Mouse (Mus musculus): ENCODE measurements around the gene Pex10.

The Pex10 gene

GRCm38 (mm10) chr4:155066834-155067522, at the start of gene Pex10:
TSS of gene Pex10 (plus strand) at chr4:155067016.
- DNase-seq: peak; percentile 100

DNA sequence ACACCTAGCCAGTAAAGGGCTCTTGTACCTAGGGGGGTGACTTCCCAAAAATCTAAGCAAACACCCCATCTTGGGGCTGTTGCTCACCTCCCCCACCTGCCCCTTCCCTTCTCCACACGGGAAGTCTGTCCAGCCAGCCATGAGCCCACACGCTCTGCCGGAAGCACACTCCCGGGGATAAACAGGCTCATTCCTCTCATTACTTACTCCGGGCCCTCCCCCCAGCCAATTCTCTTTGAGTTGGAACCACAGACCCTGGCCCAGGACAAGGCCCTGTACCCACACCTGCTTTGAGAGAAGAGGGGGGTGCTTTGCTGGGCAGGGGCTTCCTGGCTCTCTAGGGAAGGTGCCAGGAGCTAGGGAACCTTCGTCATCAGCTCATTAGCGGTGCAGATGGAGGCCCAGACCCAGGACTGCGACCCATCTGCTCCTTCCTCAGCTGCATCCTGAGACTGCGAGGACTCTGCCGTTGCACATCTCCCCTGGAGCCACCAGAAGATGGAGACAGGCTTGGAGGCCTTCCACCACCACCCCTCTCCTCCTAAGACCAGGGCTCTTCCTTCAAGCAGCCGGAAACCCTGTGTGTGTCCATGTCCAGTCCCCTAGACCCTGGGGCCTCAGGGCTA, 49.5 kb upstream of the Pex10 start:
- no peak for DNase-seq

GRCm38 (mm10) chr4:155018066-155018465, 48.8 kb upstream of the Pex10 start:
- no peak for DNase-seq

DNA sequence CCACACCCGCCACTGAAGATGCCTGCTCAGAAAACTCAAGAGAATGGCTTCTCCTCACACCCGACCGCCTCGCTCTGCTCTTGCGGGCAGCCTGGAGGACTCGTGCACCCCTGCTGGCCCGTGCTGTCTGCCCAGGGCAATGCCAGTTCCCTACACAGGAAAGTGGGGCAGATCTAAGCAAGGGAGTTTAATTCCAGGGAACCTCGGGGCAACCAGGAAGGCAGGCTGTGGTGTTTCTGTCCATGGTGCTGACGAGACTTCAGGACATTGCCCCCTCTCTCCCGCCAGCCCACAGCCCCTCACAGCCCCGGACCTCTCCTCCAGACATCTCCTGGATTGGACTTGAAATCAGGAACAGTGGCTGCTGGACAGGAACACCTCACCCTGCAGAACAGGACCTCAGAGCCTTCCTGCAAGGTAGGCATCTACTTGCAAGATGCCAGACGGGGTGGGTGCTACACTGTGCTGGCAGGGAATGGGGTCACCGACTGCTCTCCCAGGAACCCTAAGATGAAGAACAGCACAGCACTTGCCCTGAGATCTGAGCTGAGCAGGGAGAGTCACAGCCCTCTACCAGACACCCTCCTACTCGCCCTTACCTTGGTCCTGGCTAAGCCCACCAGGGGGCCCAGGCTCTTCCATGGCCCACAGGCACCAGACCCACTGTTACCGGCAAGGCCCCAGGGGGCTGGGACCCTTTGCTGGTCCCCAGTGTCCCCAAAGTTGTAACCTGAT, 48.0 kb upstream of the Pex10 start:
- no peak for DNase-seq

GRCm38 (mm10) chr4:155019336-155019847, 47.4 kb upstream of the Pex10 start:
- no peak for DNase-seq

DNA sequence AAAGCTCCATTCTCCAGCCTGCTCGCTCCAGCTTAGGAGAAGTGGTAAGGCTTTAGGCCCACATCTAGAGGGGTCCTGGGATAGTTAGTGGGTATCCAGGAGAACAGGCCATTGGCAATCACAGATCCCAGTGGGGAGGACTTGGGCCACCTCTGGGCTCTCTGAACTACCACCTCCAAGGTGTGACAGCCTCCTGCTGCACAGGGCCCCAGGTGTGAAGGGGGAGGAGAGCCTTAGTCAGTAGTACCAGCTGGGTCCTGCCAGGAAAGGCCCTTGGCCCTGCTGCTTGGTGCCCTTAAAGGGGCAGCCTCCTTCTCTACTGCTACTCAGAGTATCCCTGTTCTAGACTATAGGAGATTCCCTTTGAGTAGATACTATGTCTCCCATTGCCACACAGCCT, 46.7 kb upstream of the Pex10 start:
- DNase-seq: no peak

DNA sequence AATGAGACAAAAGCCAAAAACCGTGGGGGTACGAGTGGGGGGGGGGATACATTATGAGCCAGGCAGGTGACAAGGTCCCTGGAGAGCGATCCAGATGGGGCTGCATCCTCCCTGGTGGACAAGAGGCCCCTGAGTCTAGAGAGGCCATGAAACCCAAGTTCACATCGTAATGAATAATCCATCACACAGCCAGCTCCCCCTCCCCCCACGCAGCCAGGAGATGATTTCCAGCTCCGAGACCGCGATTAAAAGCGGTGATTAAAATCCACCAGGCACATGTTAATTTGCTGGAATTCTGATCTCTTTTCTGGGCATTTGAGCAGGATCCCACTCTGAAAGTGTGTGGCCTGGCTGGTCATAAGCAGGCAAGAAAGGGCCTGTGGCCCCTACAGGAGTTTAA, 46.0 kb upstream of the Pex10 start:
- no peak for DNase-seq

GRCm38 (mm10) chr4:155022228-155022855, 44.5 kb upstream of the Pex10 start:
- DNase-seq: no peak

GRCm38 (mm10) chr4:155024170-155025010, 42.4 kb upstream of the Pex10 start:
- DNase-seq: no peak

GRCm38 (mm10) chr4:155033115-155033514, 33.7 kb upstream of the Pex10 start:
- no peak for DNase-seq

- DNase-seq: no peak
Observed at GRCm38 (mm10) chr4:155034202-155034601, 32.6 kb upstream of the Pex10 start.

DNA sequence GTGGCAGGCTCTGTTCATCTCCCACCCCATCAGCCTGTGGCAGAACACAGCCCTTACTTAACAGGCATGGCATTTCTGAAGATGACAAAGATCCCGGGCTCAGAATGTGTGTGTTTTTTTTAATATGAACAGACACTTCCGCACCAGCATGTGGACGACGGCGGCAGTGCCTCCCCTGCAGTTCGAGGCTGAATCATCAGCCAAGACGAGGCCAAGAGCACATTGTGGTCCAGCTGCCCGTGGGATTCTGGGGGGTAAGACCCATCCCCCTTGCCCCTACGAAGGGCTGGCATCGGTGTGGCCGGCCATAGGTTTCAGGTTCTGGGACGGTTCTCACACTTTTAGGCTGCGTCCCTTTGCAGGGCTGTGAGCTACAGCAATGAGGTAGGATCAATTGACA, 32.0 kb upstream of the Pex10 start:
- peak; percentile 85 for DNase-seq

GRCm38 (mm10) chr4:155040197-155040596, 26.6 kb upstream of the Pex10 start:
- peak; percentile 84 for DNase-seq

GRCm38 (mm10) chr4:155040696-155041095, 26.1 kb upstream of the Pex10 start:
- peak; percentile 87 for DNase-seq

DNA sequence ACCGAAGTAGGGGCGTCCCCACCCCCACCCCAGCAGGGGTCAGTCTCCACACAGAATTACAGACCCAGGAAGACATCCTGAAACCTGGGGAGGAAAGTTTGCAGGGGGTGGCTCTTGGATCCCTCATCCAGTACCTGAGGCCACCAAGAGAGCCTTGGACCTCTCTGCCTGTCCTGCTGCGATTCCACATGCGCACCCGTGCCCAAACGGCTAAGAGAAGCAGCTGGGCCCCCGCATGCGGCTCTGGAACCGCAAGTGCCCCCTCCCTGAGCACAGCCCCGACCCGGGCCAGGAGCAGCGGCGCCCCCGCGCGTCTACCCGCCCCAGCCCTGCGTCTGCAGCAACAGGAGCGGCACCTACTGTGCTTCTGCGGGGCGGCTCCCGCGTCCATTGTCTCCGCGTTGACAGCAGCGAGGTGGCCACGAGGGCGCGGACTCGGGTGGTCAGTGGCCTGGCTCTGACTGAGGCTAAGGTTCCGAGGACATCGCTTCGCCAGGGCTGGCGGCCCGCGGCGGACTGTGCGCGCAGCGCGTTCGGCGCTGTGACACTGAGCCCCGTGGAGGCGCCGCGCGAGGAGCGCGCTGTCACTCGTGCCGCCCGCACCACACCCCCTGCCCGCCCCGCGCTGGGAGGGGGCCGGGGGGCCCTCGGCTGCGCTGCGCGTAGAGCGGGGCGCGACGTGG, 24.1 kb upstream of the Pex10 start:
- peak; percentile 84 for DNase-seq

- DNase-seq: no peak
Observed at GRCm38 (mm10) chr4:155043289-155043625, 23.6 kb upstream of the Pex10 start.

DNA sequence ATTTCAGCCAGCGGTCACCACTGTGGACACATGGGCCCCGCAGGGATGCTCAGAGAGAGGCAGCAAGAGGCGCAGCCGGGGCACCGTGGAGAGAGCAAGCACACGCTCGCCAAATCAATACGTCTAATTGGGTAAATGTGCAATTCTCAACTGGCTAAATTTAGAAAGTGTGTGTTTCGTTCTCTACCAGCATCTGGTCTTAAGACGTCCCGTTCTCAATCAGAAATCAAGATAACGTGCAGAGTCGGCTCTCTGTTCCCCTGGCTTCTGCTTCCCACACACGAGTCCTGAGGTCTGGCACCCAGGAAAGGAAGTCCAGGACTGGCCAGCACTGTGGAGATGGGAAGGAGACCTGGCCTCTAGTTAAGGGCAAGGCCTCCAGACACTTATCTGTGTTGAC, 20.2 kb upstream of the Pex10 start:
- DNase-seq: no peak

DNA sequence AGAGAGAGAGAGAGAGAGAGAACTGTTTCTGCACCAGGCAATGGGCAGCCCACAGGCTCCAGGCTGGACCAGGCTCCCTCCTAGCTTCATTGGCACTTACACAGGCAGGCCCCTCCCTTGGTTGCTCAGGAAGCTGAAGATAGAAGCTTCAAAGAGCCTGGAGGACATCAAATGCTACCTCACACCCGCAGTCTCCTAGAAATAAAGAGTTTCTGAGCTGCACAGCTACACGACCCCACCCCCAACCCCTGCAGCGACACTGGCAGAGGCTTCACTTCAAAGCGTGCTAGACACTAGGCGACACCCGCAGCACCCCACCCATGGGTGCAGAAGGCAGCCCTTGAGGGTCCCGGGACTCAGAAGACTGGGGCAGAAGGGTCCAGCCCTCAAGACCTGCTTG, 16.7 kb upstream of the Pex10 start:
- DNase-seq: no peak

DNA sequence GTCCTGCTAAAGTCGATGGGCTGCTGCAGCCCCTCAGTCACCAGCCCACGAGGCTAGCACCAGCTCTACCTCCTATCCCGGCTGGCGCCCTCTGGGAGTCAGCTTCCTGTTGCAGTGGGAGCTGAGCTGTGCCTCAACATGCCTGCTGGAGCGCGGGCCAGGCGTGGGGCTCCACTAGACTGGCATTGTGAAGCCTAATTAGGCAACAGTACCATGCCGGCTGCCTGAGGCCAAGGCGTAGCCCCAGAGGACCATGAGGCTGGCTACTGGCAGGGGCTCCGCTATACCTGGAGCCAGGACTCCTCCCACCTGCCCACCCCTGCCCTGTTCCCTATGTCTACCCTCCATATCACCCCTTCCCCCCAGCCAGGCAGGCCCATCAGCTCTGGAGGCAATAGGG, 10.1 kb upstream of the Pex10 start, which contains the start of gene Plch2:
Gene Plch2 (minus strand): TSS at position 61 of the 400 bp plus-strand sequence.
- DNase-seq: no peak

DNA sequence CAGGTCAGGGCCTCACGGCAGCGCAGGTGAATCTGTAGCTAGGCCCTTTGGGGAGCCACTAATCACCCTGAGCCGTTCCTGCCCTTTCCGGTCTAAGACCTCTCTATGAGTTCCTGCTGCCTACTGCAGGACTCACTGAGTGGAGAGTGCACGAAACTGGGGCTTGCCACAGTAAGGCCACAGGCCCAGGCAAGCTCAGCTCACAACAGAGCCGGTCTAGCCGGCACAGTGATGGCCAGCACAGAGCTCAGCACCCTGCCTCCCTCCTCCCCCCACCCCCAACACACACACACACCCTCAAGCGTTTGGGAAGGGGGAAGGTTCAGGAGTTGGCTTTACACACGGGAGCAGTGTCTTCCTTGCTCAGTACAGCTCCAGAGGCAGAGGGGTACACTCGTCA, 8.5 kb upstream of the Pex10 start:
- DNase-seq: no peak

DNA sequence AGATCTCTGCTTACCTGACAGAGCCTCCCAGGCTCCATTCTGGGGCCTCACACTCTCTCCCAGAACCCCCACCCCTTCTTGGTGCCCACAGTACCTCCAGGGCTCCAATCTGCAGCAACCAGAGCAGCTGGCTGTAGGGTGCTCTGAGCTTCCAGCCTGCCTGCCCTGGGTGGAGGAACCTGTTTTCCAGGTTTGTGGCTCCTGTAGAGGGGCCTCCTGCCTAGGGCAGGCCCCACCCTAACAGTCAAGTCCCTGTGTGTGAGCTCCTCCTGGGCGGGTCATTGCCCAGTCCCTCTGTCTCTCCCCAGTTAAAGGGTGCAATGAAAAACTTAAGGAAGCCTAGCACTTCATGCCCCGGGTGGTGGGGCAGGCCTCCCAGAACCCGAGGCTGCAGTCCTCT, 2.9 kb upstream of the Pex10 start:
- no peak for DNase-seq

GRCm38 (mm10) chr4:155064474-155064873, 2.3 kb upstream of the Pex10 start:
- DNase-seq: no peak

Measured in heart, adult 11 months (tissue).